Mouse (Mus musculus) right cerebral cortex, adult 2 months (tissue): ENCODE results near the gene Arih2.
"Not testable (repeated sequence)": the region's sequence is repeated elsewhere in the genome, so short reads cannot be mapped to it uniquely, and the experiment has no call there.

Experiments used
- DNase-seq, 2 experiments: peaks; one replicate each; pipeline ENCODE4 v3.0.0; 2021 to 2022; ENCODE audit warnings: low spot score in 2 of 2

Gene Arih2

DNA sequence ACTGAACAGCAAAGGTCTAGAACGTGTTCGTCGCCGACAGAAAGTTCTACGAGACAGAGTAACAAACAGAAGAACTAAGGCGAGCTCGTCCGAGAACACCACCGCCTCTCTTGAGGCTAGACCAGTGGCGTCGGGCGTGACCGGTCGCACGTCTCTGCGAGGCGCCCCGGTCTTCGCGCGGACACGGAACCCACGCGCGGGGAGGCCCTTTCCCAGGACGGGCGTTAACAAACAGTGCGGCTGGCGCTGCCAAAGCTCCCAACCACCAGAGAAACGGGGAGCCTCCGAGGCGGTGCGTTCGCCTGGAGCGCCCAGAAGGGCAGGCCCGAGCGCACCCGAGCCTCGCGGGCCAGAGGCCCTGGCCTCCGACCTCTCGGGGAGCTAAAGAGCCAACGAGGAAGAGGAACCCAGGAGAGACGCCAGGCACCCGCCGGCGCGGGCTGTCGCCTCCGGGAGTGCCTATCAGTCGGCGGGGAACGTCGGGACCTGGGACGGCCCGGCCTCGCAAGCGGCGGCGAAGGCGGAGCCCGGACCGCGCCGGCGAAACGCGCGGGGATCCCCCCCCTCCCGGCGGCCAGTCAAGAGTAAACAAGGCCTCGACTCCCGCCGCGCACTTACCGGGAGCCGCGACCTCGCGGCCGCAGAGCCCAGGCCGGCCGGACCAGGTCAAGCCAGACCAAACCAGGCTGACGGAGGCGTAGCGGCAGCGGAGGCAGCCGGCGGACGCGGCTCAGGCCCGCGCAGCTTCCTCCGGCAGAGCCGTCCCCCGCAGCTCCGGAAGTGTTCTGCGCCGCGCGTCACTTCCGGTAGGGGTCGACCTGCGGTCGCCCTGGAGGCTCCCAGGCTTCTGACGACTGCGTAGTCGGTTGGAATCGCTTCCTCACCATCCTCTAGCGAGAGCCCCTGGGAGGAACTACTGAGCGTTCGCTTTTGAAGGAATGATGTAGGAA is at the start of gene Arih2:
Gene Arih2 (minus strand): TSS at position 776 of the 950 bp plus-strand sequence.
- peak; percentile 90 to 92 for DNase-seq

DNA sequence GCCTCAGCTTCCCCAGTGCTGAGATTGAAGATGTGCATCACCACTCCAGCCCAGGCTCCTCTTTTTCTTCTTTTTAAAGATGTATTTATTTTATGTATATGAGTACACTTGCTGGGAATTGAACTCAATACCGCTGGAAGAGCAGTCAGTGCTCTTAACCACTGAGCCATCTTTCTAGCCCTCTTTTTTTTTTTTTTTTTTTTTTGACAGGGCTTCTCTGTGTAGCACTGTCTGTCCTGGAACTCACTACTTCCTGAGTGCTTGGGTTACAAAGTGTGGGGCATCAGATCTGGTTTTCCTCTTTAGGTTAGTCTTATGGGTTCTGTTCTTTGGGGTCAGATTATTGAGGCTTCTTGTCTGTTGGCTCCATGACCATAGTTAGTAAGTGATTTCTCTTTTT is 45.3 kb upstream of the Arih2 start:
- no peak for DNase-seq

DNA sequence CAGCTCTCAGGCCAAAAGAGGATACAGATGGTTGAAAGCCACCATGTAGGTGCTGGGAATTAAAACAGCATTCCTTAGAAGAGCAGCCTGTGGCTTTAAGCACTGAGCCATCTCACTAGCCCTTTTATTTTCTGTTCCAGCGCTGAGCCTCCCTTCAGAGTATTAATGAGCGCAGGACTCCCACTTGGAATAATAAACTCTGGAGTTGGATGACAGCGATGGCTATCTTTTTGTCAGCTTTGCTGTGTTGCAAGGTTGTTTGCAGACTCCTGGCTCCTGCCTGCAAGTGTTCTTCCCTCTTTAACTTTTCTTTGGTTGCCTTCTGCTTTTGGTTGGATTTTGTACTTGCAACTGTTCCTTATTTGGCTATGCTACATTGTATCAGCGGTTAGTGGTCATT is 44.8 kb upstream of the Arih2 start:
- DNase-seq, result no peak

DNA sequence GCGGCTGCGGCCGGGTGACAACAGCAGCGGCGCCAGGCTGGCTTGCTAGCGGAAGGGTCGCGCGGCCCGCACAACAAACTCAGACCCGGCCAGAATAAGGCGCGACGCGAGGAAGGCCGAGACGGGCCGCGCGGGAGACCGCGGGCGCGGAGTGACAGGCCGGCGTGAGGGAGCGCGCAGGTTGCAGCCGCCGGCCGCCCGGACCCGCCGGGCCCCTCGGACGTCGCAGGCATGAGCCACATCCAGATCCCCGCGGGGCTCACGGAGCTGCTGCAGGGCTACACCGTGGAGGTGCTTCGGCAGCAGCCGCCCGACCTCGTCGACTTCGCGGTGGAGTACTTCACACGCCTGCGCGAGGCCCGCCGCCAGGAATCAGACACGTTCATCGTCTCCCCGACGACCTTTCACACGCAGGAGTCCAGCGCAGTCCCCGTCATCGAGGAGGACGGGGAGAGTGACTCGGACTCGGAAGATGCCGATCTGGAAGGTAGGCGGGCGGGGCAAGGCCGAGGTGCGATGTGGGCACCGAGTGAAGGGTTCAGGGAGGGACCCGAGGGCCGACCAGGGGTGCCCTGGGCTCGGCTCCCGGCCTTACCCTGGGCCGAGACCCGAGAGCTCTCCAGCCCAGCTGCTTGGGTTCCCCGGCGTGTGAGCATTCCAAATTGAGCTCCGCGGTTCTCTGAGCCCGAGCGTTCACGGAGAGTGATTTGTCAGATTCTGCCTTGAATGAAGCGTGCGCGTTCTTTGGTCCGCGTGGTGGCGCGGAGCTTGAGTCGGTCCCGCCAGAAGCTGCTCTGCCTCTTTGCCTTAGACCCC is 43.2 kb upstream of the Arih2 start:
- peak; percentile 69 to 77 for DNase-seq

DNA sequence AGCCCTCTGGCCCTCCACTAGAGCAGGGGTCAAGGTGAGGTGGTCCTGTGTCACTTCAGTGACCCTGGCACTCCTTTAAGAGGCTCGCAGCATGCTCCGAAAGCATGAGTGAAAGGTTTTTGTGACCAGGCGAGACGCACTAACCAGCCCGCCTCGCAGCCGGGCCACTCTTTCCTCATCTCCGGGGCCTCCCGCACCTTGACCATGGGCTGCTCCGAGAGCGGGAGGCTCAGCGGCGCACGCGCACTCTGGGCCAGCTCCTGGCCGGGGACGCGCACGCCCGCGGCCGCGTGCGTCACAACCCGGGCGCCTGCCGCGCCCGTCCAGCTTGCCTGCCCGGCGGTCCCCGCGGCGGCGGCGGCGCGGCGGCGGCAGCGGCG is 42.6 kb upstream of the Arih2 start:
- DNase-seq, result peak; percentile 82 to 88

DNA sequence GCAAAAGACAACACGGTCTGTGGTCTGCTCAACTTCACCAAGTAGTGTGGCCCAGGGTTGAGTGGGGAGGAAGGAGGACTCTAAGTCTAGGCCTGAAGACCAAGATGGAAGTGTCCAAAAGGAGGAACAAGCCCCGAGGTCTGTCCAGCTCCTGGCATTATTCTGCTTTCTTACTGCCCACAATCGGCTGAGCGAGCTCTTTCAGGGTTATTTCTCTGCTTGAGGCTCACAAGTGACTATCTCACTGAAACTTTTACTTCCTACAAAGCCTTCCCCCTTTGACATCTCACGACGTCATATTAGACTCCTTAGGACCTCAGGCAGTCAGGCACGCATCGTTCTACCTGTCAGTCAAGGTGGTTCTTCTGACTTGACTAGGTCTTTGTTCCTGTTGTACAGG is 42.2 kb upstream of the Arih2 start:
- no peak for DNase-seq

DNA sequence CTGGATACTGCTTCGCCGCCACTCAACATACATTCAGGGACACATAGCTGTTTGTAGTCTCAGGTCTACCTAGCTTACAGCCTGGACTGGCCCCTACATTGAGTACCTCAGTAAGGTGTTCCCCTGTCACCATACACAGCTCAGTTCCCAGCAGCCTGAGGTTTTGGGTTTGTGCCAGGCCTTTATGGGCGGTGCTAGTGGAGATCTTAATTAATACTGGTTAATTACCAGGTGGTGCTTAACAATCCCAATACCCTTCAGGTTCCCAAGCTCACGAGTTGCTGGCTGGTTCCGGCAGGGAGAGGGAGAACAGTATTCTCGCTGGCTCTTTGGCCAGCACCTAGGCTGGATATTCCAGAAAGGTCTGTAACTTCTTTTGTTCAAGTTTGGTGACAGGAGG is 41.7 kb upstream of the Arih2 start:
- no peak for DNase-seq

DNA sequence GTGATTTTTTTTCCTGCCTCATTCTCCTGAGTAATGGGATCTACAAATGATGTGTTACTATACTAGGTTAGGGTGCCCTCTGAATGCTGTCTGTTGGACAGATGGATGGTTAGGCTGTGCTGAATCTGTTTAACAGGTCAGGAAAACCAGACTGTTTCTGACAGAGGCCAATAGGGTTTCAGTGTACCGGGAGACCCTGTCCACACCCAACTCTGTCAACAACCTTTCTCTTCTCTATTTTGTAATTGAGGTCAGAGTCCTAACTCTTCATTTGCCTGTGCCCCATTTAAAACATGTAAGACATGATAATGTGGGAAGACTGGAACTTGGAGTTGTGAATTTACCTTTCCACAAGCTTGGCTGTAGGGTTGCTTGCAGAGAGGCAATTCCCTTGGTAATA is 40.8 kb upstream of the Arih2 start:
- no peak for DNase-seq

DNA sequence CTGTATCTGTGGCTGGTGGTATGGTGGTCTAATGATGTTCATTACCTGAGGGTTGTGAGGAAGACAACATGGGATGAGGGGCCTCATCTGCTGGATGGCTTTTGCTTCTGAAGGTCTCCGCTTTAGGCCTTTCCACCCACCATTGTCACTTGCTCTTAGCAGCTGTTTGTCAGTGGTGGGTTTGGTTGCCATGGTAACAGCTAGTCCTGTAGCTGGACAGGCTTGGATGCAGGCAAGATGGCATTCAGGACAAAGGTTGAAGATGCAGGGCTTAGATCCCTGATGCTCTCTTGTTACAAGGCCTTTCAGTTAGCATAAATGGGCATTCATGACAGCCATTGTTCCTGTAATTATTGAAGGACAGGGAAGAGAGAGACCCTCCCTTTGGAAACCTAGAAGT is 39.9 kb upstream of the Arih2 start, which contains the start of gene Prkar2a:
Gene Prkar2a (plus strand): TSS at position 209 of the 400 bp plus-strand sequence.
- DNase-seq, result no peak

DNA sequence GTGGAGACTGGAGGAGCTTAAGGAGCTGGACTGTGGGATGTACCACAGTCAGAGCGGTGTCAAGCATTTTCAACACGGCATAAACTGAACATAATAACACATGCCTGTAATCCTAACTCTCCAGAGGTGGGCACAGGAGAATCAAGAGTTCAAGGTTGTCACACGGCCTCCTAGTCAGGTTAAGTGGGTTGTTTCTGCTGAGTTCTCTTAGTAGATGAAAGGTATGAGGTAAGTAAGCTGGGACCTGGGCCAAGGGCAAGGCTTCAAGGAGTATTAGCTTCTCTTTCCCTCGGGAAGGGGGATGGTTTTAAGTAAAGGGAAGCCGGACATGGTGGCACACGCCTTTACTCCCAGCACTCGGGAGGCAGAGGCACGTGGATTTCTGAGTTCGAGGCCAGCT is 39.3 kb upstream of the Arih2 start:
- no peak for DNase-seq

DNA sequence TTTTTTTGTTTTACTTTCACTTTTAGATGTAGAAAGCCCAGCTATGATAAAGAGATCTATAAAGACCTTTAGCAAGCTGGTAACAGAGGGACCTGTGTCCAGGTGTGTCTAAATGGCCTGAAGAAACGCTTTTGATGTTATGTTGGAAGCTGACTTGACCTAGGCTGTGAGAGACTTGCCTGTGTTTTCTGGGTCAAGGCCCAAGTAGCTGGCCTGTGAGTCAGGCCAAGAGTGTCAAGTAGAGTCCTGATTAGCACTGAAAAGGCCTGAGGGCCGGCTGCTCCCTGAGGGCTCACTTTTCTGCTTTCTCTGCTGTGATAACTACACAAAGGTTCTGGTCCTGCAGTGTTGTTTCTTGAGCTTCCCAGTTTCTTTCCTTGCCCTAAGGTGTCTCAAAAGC is 38.5 kb upstream of the Arih2 start:
- no peak for DNase-seq

DNA sequence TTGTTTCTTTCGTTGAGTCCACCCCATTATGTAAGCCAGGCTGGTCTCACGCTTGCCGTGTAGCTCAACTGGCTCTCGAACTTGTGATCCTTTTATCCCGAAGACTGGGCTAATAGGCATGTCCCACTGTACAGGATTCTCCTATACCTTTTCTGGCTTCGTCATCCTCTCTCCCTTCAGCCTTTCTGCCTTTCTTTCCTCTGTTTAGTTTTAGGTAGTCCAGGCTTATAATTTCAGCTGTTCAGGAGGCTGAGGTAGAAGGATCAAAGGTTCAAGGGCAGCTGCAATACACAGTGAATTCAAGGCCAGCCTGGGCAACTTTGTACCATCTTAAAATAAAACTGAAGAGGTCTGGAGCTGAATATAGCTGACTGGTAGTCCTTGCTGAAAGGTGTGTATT is 38.0 kb upstream of the Arih2 start:
- no peak for DNase-seq

DNA sequence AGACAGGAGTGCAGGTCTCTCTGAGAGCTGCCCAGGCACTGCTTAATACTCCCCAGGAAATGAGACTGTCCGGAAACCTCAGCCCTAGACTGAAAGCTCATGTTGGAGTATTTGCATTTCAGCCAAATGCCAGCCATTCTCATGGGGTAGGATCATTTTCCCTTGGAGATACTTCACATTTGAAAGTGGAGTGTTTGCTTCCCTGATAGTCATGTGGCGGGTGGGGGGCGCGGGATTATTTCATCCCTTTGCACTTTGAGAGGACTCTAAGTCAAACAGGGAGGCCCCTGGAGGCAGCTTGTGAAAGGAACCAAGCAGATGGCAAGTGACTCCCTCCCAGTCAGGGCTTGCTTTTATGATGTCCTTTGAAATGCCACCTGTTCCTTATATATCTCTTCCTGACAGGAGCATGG is 37.3 kb upstream of the Arih2 start:
- DNase-seq, result no peak

DNA sequence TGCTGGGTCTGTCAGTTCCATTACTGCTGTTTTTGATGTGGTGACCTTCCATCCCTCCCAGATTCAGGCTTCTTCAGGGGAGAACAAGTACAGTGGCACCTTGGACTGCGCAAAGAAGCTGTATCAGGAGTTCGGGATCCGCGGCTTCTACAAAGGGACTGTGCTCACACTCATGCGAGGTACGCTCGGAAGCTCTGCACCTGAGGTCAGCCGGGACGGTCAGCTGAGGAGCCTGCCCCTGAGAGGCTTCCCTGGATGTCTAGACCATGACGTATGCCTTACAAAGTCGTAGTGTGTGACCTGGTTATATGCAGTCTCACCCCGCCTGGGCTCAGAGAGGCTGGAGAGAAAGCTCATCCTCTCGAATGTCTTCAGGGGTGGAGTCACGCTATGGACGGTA is 30.8 kb upstream of the Arih2 start:
- no peak for DNase-seq

DNA sequence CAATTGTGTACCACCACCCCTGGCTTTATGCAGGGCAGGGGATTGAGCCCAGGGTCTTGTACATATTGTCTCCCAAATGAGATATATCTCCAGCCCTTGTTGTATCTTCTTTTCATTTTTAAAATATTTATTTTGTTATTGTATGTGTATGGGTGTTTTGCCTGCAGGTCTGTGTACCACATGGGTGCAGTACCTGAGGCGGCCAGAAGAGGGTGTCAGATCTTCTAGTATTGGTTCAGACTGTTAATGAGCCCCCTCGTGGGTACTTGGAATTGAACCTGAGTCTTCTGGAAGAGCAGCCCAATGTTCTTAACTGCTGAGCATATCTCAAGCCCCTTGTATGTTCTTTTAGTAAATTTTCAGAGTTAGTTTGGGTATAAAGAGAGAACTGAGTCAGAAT is 24.0 kb upstream of the Arih2 start:
- DNase-seq, result no peak

DNA sequence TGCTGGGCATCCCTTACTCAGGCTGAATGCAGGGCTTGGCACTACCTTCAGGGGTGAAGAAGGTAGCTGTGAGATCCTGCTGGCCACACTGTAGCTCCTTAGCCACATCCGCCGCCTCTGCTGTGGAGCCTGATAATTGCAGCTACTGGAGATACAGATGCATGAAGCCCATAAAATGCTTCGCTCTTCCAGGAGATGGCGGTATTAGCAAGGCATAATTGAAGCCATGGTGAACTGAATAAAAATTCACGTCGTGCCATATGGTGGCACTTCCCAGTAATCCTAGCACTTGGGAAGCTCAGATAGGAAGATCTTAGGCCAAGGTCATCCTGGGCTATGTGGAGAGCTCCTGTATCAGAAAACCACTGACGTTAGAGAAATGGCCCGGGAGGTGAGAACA is 20.7 kb upstream of the Arih2 start:
- DNase-seq, result no peak

DNA sequence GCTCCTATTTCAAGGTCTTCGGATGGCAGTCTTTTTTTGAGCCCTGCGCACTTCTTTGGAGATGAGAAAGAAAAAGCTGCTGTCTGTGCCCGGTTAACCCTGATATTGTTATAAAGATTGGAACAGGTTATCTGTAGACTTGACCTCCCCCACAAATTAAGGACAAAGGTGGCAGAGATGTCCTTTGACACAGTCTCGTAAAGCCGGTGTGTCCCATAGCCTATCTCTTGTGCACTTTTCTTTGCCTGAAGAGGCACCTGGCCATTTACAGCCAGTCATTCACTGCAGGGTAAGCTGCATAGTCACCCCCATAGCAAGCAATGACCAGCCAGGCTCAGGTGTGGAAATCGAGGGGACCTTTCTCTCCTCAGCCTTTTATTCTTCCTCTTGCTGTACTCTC is 13.5 kb upstream of the Arih2 start:
- no peak for DNase-seq

DNA sequence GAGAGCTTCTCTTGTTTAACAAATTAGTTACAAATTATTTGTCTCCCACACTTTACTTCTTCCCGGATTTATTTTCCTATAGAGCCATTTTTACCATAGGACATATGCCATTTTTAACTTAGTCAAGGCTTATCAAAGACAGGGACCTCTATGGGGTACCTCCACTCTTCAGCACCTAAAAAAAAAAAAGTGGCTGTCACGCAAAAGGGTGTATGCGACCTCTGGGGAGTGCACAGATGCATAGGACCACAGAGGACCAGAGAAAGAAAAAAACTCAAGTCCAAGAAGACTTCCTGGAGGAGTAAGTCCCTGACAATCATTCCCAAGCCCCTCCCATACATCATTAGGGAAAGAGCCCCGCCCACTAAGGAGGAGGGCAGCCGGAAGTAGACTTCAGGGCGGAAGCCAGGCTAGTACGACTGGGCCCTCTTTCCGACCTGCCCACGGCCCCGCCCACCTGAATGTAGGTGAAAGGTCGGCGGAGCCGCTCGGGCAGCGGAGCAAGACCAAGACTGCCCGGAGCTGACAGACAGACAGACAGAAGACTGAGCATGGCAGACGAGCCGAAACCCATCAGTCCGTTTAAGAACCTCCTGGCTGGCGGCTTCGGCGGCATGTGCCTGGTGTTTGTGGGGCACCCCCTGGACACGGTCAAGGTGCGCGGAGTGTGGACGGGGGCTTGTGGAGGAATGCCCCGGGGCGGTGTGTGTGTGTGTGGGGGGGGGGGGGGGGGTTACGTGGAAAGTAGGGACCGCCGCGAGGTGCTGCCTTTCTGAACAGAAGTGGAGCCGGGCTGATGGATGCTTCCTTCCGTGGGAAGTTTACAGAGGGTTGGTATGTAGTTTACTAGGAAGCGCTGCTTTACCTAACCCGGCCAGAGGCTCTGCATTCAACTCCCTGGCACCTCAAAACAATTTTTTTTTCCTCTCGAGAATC is 12.8 kb upstream of the Arih2 start, which contains the start of gene Slc25a20:
Gene Slc25a20 (plus strand): TSS at position 412 of the 936 bp plus-strand sequence.
- peak; percentile 53 to 73 for DNase-seq

DNA sequence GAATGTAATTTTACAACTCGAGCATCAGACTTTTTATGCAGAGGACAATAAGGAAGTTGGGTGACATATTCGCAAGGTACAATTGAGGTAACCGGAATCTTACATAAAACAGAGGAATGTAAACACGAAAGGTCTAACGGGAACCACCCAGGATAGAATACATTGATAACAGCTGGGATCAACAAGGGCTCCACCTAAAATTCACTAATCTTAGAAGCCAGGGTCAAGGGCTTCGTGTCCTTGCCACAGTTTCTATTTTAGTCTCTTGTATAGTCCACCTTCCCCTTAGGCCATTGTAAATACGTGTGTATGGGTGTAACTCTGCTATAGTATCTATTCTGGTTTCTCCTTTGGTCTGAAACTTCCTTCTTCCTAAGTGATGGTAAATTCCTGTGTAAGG is 6.7 kb upstream of the Arih2 start:
- DNase-seq, result not testable (repeated sequence)

DNA sequence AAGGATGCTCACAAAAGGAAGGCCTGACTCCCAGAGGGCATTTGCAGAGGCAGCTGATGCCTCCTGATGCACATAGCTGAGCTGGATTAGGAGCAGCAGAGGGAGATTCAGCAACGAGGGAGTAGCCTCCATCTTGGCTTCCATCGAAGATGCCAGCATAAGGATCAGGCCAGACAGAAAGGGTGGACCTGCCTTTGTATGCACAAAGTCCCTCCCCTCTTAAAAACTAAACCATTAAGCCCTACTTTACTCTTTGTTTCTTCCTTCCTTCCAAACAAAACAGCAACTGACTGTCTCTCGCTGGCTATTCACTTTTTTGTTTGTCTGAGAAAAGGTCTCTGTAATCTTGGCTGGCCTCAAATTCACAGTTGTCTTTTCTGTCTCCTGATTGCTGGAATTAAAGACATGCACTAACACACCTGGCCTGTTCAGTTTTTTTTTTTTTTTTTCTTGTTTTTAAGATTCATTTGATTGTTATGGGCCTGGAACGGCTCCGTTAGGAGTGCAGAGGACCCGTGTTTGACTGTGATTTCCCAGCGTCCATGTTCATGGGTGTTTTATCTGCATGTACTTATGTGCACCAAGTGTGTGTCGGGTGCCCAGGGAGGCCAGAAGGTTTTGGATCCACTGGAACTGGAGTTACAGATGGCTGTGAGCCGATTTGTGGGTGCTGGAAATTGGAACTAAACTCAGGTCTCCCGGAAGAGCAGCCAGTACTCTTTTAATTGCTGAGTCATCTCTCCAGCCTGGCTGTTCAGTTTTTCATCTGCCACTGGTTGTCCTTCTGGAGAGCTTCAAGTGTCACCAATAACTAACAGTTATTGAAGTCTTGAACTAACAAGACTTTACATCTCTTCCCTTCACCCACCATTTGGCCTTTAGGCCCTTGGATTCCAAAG is 5.6 kb upstream of the Arih2 start:
- DNase-seq, result no peak
